Mouse (Mus musculus) retina, embryonic 14.5 days (tissue): ENCODE measurements around the gene Slc22a4.

Source experiments
- DNase-seq: peaks from one replicate; pipeline ENCODE4 v3.0.0-alpha.2; 2015; ENCODE audit warnings: low spot score

The Slc22a4 gene

DNA sequence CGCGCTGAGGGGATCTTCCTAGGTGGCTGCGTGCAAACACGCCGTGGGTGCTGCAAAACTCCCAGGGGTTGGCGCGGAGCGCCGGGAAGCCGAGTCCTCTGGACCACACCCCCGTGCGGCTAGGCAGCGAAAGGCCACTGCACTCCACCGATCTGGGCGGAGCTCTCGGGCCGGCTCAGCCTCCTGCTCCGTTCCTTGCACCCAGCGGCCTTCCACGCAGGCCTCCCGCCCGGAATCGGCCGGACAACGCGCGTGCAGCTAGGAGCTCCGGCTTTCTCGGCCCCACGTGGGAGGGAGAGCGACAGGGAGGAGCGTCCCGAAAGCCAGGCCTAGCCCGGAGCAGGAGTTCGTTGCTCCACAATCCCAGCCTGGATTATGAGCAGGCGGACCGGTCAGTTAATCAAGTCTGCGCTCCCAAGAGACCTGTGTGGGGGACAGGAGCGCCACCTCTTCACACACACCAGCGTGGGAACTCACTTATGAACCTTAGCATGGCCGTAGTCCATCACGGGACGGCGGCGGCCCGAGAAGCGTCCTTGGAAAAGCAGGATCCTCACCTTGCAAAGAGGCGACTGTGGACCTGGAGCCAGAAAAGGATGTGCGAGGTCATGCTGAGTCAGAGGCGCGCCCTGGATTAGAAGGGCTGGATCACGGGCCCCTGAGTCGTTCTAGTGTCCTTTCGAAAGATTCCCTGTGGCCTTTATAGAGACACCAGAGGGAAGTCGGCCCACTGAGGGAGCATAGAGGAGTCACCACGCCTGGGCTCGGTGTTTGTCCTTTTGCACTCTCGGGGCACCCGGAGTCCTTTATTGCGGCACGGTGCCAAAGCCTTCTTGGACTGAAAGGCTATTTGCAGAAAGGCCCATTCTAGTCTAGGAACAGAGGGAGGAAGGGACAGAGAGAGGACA lies at the start of gene Slc22a4:
TSS of gene Slc22a4 (minus strand) at position 47 of the 908 bp plus-strand sequence.
- DNase-seq: peak; percentile 77

DNA sequence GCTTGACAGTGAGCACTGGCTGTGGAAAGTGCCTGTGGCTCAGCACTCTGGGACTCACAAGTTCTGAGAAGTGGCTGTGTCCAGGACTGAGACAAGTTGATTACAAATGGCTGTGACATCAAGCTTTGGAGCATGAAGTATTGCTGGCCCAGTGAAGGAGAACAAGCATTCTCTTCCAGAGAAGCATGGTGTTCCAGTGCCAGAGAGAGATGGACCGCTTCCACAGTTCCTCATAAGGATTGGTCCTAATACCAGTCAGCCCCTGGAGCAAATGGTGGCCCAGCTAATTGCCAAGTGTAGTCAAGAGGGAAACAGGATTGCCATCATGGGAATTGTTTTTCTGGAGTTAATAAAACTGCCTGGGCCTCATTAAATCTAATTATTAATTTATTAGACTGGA lies 48.2 kb upstream of the Slc22a4 start:
- no peak for DNase-seq

DNA sequence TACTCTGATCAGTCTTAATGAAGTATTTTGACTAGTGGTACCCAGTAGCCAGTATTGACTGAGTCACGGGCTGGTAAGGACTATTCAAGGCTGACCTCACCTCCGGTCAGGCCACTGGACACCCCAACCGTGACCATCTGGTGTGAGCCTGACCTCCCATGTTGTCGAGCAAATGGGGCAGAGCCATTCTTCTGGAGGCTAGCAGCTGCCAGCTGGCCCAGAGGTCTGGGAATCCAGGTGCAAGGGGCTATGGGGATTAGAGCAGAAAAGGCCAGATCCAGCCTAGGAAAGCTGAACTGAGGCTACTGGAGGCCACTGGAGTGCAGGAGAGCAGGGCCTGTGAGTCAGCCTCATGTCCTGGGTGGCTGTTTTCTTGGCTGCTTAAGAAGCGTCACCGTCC lies 47.5 kb upstream of the Slc22a4 start:
- DNase-seq: no peak

- no peak for DNase-seq
Measured at GRCm38 (mm10) chr11:54073291-54073690, 45.4 kb upstream of the Slc22a4 start.

GRCm38 (mm10) chr11:54071726-54072445 lies 44.0 kb upstream of the Slc22a4 start:
- no peak for DNase-seq

- peak; percentile 60 for DNase-seq
Measured at GRCm38 (mm10) chr11:54068520-54069371, 40.9 kb upstream of the Slc22a4 start, which contains the start of gene Pdlim4. Pdlim4 (minus strand) TSS chr11:54069014.

GRCm38 (mm10) chr11:54067996-54068519 lies 40.2 kb upstream of the Slc22a4 start:
- DNase-seq: no peak

- DNase-seq: peak; percentile 55
Measured at GRCm38 (mm10) chr11:54067318-54067995, 39.6 kb upstream of the Slc22a4 start.

DNA sequence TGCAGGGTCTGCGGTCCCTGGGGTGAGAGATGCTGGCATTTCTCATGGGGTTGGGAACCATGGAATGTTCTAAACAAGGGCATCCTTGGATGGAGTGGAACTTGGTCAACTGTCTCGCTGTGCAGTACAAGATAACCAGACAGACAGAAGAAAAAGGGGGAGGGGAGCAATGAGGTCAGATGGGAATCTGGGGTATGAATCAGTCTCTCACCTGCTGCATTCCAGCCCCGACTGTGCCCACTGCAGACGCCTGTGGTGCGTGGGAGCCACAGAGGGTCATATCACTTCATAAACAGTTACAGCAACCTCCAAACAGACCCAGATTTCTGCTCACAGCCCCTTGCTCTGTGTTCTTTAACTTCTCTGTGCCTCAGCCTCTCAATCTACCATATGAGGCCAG lies 38.5 kb upstream of the Slc22a4 start:
- DNase-seq: no peak

- DNase-seq: no peak
Measured at GRCm38 (mm10) chr11:54065915-54066178, 38.0 kb upstream of the Slc22a4 start.

DNA sequence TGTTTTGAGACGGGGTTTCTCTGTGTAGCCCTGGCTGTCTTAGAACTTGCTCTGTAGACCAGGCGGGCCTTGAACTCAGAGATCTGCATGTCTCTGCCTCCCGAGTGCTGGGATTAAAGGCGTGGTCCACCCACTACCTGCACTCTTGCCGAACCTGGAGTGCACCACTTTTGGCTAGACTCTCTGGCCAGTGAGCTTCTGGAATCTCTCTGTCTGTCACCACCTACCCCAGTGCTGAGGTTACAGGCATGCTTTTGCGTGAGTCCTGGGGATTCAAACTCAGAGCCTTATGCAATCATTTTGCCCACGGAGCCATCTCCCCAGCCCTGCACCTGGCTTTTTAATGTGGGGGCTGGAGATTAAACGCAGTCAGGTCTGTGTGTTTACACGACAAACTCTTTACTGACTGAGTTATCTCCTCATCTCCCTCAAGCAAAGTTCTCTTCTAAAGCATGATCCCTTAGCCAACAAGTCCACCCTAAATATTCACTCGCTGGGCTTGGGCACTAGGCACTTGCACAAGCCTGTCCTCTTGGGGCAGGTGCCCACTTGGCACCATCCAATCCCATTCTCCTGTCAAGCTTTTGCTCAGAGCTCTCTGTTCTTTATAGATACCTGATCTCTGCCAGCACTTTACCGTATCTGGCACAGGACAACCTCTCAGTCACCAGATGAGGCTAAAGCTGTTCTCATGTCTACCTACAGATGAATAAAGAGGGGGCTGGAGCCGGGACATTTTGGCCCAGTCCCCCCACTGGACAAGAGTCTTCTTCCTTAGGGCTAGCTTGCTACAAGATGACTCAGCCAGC lies 37.4 kb upstream of the Slc22a4 start:
- DNase-seq: no peak

DNA sequence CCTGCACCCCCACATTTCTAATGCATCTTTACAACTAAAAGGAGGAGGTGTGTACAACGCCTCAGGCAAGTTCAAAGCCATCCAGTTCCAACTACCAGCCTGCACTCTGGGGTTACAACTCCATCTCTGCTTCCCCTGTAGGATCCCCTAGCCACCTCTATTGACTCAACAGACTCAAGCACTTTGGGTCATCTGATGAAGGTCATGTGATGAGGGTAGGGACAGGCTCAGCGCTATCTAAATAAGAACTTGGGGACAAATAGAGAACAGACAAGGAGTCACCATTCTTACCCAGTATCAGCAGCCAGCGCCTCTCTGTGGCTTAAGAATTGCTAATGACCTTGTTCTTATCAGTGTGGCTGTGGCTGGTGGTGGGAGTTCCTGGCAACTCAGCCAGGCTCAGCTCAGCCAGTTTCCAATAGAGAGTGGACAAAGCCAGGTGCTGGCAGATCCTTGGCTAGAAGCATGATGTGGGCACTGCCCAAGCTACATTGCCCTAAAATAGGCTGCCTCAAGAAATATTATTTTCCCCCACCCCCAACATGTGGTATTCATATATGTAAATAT lies 36.6 kb upstream of the Slc22a4 start:
- DNase-seq: no peak

- DNase-seq: no peak
Measured at GRCm38 (mm10) chr11:54063472-54063775, 35.5 kb upstream of the Slc22a4 start.

DNA sequence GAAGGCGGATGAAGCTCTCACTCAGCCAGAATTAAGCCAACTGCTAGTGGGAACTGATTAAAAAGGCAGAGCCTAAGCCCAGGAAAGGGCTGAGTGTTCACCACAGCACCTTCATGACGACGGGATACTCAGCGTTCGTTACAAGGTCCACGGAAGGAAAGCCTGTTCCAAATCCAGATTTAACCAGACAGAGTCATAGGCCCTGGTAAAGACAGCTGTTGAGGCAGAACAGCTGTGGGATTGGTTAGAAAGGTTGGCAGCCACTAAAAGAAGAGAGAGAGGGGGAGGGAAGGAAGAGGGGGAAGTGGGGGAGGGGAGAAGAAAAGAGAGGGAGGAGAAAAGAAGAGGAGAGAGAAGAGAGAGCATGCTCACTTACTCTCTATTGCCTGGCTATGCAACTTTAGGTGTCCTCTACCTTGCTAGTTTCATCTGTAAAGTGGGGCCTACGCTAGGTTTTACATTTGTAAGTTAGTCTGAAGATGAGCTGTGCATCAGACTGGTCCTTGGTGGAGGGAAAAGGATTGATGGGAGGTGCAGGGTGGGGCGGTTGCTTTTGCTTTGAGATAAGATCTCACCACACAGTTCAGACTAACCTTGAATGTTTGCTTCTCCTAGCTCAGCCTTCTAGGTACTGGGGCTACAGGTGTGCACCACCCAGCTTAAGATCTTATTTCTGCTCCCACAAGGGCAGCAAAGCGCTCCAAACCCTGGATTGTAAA lies 35.0 kb upstream of the Slc22a4 start:
- DNase-seq: no peak

DNA sequence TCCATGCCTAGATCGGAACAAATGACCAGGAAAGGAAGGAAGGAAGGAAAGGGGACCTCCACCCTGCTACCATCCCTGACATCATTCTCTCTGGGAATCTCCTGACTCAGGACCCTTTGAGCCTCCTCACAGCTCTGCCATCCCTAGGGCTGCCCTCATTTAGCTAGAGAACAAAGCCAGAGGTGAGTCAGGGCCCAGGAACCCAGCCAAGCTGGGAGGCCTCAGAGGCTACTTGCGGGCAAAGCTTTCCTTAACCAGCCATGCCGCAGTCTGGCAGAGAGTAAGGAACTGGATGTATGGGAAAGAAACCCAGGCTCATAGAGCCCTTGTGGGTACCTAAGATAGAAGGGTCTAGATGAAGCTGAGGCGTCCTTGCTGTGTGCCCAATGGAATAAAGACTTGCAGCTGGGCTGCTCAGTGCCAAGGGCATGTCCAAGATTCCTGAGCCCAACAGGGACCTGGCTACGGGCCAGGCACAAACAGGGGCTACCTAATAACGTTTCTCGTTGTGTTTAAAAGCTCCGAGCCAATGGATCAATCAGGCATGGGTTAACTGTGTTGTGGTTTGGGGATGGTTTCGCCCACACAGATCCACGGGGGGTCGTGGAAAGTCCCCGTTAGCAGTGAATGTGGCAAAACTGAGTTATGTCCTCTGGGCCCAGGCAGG lies 34.3 kb upstream of the Slc22a4 start:
- no peak for DNase-seq

DNA sequence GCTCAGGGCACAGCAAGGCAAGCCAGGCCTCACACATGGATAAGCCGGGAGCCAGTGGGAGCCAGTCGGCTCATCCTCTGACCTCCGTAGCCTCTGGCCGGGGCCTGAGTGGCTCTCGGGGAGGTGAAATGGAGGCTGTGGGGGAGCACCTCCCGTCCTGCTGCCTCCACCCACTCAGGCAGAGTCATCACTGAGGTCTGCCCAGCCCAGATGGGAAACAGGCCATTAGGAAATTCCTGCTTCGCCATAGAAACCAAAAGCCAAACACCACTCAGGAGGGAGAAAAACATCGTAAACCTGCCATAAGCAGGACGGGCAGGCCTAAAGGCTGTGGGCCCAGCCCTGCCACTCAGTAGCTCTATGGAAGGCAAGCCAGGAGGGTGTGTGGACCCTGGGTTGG lies 32.4 kb upstream of the Slc22a4 start:
- DNase-seq: peak; percentile 11

GRCm38 (mm10) chr11:54059526-54059925 lies 31.6 kb upstream of the Slc22a4 start:
- DNase-seq: no peak

- peak; percentile 41 for DNase-seq
Measured at GRCm38 (mm10) chr11:54058643-54059042, 30.8 kb upstream of the Slc22a4 start.

GRCm38 (mm10) chr11:54058056-54058617 lies 30.2 kb upstream of the Slc22a4 start:
- peak; percentile 20 for DNase-seq
